Mouse (Mus musculus): ENCODE measurements around the gene Anp32b. TPM values are rescaled to one million over a fixed set of nuclear protein-coding genes. Genes with fewer than 3 reads are reported as not detected.

Gene Anp32b
- polyA plus RNA-seq, 1 experiment from 2014 or later, result 349 TPM

DNA sequence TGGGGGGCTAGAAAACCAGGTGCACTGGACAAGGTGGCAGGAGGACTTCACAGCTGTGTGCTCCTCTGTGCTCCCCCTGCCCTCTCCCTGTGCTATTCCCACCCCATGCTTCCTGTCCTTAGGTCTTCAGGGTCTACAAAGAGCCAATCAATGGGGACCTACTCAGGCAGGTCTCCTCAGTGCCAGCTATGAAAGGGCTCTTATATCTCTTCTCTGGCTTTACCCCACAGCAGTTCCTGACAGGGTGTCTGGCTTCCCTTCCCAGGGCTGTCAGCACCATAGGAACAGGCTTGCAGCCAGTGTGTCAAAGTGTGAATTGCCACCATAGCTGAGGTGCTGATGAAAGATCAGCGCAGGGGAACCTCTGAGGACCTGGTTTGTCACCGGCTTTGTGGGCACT lies 69.8 kb downstream of the Anp32b start:
- Histone ChIP-seq H3K27me3 (0 out of 2 replicates have a peak, but pooled peaks cover 5% of the 10 kb centered on the region), H3K4me1 (peaks cover 7% of the 10 kb centered on the region), H3K9me3 (no peaks in the 10 kb centered on the region), H3K4me2 (replicated peaks) (no peak overlapping the region), H3K4me3 (no peak overlapping the region), H3K36me3 (no peaks in the 10 kb centered on the region), H3K27ac (no peak overlapping the region), H3K9ac (no peak overlapping the region)
- 0 out of 2 replicates have a peak, but pooled peaks have one; percentile 10 for ATAC-seq (ENCODE audit: insufficient number of reproducible peaks, insufficient read depth, low FRiP score, low TSS enrichment)
- WGBS, result 94% methylated on average over 2 of the region's 2 CpGs

DNA sequence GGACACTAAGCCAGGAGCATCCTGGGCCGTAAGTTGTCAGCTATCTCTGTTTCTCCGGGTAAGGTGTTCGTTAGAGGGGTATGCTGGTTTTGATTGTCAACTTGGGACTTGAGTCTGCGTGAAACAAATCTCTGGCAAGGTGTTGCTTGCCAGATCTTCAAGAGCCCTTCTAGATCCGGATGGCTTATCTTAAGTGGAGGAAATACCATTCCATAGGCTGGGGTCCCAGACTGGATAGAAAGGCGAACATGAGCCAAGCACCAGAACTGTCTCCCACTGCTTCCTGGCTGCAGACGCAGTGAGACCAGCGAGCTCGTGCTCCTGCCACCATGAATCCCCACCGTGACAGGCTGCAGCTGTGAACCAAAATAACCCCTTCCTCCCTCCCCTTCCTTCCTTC lies 70.8 kb downstream of the Anp32b start:
- Histone ChIP-seq H3K9me3 (no peaks in the 10 kb centered on the region), H3K27me3 (0 out of 2 replicates have a peak, but pooled peaks cover 5% of the 10 kb centered on the region), H3K36me3 (no peaks in the 10 kb centered on the region), H3K4me3 (no peak overlapping the region), H3K27ac (no peak overlapping the region), H3K4me2 (replicated peaks) (no peak overlapping the region), H3K4me1 (peaks cover 7% of the 10 kb centered on the region), H3K9ac (no peak overlapping the region)
- ATAC-seq (ENCODE audit: insufficient number of reproducible peaks, insufficient read depth, low FRiP score, low TSS enrichment), result no peak
- WGBS, result 87% methylated on average over 10 of the region's 10 CpGs

Other genes with a start within 250 kb of the Anp32b start
- 1.8 and 3.0 TPM in 2 replicates for gene Foxe1, start 107.3 kb upstream of the Anp32b start, polyA plus RNA-seq (2016; fragmentation: Nextera tagmentation; extraction: Ambion mirVana)
- gene Trmo, start 61.5 kb upstream of the Anp32b start, polyA plus RNA-seq (2016; fragmentation: Nextera tagmentation; extraction: Ambion mirVana), result 8.2 and 9.7 TPM in 2 replicates
- 2.5 and 2.8 TPM in 2 replicates for gene Hemgn, start 37.4 kb upstream of the Anp32b start, polyA plus RNA-seq (2016; fragmentation: Nextera tagmentation; extraction: Ambion mirVana)
- gene Nans, start 38.3 kb downstream of the Anp32b start, polyA plus RNA-seq (2016; fragmentation: Nextera tagmentation; extraction: Ambion mirVana), result 85.6 and 90.7 TPM in 2 replicates
- 1.0 and 1.5 TPM in 2 replicates for gene Trim14, start 85.2 kb downstream of the Anp32b start, polyA plus RNA-seq (2016; fragmentation: Nextera tagmentation; extraction: Ambion mirVana)
- 7.3 and 7.9 TPM in 2 replicates for gene Coro2a, start 151.3 kb downstream of the Anp32b start, polyA plus RNA-seq (2016; fragmentation: Nextera tagmentation; extraction: Ambion mirVana)
- 2.0 and 2.6 TPM in 2 replicates for gene Tbc1d2, start 199.3 kb downstream of the Anp32b start, polyA plus RNA-seq (2016; fragmentation: Nextera tagmentation; extraction: Ambion mirVana)

Measured in embryonic facial prominence, embryonic 12.5 days (tissue).